Mouse (Mus musculus) embryonic fibroblast, embryonic 13.5 days (primary cell): Measurements from ENCODE around the gene Gm21149.
"Not testable (repeated sequence)": the region's sequence is repeated elsewhere in the genome, so short reads cannot be mapped to it uniquely, and the experiment has no call there.

Source experiments
- CTCF ChIP-seq: IDR thresholded peaks from 2 replicates; pipeline ENCODE4 v1.5.1; 2011; ENCODE audit warnings: mild to moderate bottlenecking, control low read depth, low read length, moderate library complexity, borderline replicate concordance; ENCODE audit not compliant: insufficient read depth
- POLR2A ChIP-seq: IDR thresholded peaks from 2 replicates; pipeline ENCODE4 v1.6.1; 2011; ENCODE audit warnings: low read depth, mild to moderate bottlenecking, control low read depth, low read length, moderate library complexity

- not testable (repeated sequence) for TF ChIP-seq CTCF, POLR2A
Measured at GRCm38 (mm10) chr5:15498774-15499400, 22.6 kb upstream of the Gm21149 start.
